Mouse (Mus musculus) hindbrain, embryonic 14.5 days (tissue): ENCODE measurements at regions not wholly inside any gene's neighbourhood (a gene's known extent, or its start where the extent isn't known, plus 50 kb on each side); places are given as distances from the start of the nearest gene placed in this dataset.

ENCODE experiments used
- ATAC-seq: fragments of 200-750 bp; cut with Nextera tagmentation; 2 replicates; pipeline ENCODE4 v1.8.0; 2017; ENCODE audit warnings: moderate number of reproducible peaks, mild to moderate bottlenecking, moderate TSS enrichment, moderate library complexity; ENCODE audit not compliant: low FRiP score
- DNase-seq: peaks from one replicate; pipeline ENCODE4 v3.0.0-alpha.2; 2015; ENCODE audit warnings: low spot score
- H3K27ac ChIP-seq: fragments of 300-500 bp; sonication (generic); 2 replicates; pipeline ENCODE4 v1.5.1; 2014; ENCODE audit warnings: mild to moderate bottlenecking, moderate library complexity
- H3K27me3 ChIP-seq: fragments of 300-500 bp; sonication (generic); 2 replicates; pipeline ENCODE4 v1.6.1; 2014; ENCODE audit warnings: mild to moderate bottlenecking, low read length, mixed read lengths; ENCODE audit not compliant: control insufficient read depth, insufficient read depth
- H3K36me3 ChIP-seq: fragments of 300-500 bp; sonication (generic); replicated peaks from 2 replicates; pipeline ENCODE4 v1.6.1; 2014; ENCODE audit not compliant: control insufficient read depth, insufficient read depth
- H3K4me1 ChIP-seq: fragments of 300-500 bp; sonication (generic); replicated peaks from 2 replicates; pipeline ENCODE4 v1.6.1; 2014; ENCODE audit warnings: antibody characterized with exemption, low read length, mixed read lengths; ENCODE audit not compliant: control insufficient read depth, insufficient read depth
- H3K4me2 ChIP-seq: fragments of 300-500 bp; sonication (generic); replicated peaks from 2 replicates; pipeline ENCODE4 v1.6.1; 2014; ENCODE audit warnings: mild to moderate bottlenecking, moderate library complexity
- H3K4me3 ChIP-seq: fragments of 300-500 bp; sonication (generic); replicated peaks from 2 replicates; pipeline ENCODE4 v1.5.1; 2014; ENCODE audit warnings: mild to moderate bottlenecking, low read length
- H3K9ac ChIP-seq: fragments of 300-500 bp; sonication (generic); 2 replicates; pipeline ENCODE4 v1.6.1; 2014
- H3K9me3 ChIP-seq: fragments of 300-500 bp; sonication (generic); 2 replicates; pipeline ENCODE4 v1.6.1; 2016; ENCODE audit warnings: low read length; ENCODE audit not compliant: control insufficient read depth
- WGBS: fragments of 180-500 bp; shearing (Covaris S2); extraction: QIAGEN DNeasy Blood & Tissue Kit; methylation state at CpG from one replicate; pipeline ENCODE4 v1.1.7; 2014; 5-methylcytosine and 5-hydroxymethylcytosine counted together

- Histone ChIP-seq H3K36me3 (no peaks in the 10 kb centered on the region), H3K27me3 (no peaks in the 10 kb centered on the region), H3K4me3 (no peak overlapping the region), H3K4me2 (no peak overlapping the region), H3K4me1 (no peaks in the 10 kb centered on the region), H3K9ac (no peak overlapping the region), H3K27ac (no peak overlapping the region), H3K9me3 (no peaks in the 10 kb centered on the region)
- DNase-seq (peak; percentile 20), ATAC-seq (no peak)
These were observed 72.6 kb upstream of the Btbd3 start for GRCm38 (mm10) chr2:138183722-138184121.

DNA sequence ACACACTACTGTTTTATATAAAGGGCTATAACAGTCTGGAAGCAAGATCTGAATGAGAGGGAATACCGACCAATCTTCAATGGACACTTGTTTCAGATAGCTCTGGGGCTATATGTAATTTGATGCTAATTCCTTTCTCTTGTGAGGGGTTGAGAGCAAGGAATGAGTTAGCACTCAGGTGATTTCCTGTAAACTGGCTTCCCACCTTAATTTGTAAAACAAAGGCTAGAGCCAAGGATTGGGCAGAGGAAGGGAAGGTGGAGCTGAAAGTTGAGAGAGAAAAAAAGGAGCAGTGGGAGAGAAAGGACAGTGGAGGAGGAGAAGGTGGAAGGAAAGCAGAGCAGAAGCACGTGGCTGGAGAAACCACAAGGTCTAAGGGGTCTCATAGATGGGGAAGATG, 71.5 kb upstream of the Btbd3 start:
- H3K4me3 ChIP-seq, result no peak overlapping the region
- H3K27ac ChIP-seq, result no peak overlapping the region
- WGBS, result 43% methylated on average over 2 of the region's 2 CpGs
- no peaks in the 10 kb centered on the region for H3K9me3 ChIP-seq
- peak; percentile 7 for DNase-seq
- no peaks in the 10 kb centered on the region for H3K27me3 ChIP-seq
- ATAC-seq, result no peak
- no peak overlapping the region for H3K9ac ChIP-seq
- H3K4me2 ChIP-seq, result no peak overlapping the region
- no peaks in the 10 kb centered on the region for H3K36me3 ChIP-seq
- no peaks in the 10 kb centered on the region for H3K4me1 ChIP-seq

DNA sequence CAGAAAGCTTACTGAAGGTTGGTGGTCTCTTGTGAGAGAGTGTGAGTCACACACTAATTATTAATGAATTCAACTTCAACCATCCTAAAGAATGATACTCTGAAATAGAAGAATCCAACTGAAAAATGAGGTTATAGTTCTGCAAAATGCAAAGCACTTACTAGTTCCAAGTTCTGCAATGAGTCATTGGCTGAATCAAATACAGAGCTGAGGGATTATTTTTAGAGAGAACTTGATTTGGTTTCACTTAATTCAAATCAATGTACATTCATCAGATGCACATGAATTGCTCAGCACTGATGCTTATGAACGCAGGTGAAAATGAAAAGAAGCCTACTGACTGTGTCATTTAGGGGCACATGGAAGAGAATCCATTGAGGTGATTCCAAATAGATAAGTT, 69.7 kb upstream of the Btbd3 start:
- Histone ChIP-seq H3K9me3 (no peaks in the 10 kb centered on the region), H3K27me3 (no peaks in the 10 kb centered on the region), H3K9ac (no peak overlapping the region), H3K4me1 (no peaks in the 10 kb centered on the region), H3K36me3 (no peaks in the 10 kb centered on the region), H3K4me2 (no peak overlapping the region), H3K4me3 (no peak overlapping the region), H3K27ac (no peak overlapping the region)
- DNase-seq (no peak), ATAC-seq (no peak)
- whole genome bisulfite sequencing, result 86% methylated on average over 1 of the region's 1 CpGs

DNA sequence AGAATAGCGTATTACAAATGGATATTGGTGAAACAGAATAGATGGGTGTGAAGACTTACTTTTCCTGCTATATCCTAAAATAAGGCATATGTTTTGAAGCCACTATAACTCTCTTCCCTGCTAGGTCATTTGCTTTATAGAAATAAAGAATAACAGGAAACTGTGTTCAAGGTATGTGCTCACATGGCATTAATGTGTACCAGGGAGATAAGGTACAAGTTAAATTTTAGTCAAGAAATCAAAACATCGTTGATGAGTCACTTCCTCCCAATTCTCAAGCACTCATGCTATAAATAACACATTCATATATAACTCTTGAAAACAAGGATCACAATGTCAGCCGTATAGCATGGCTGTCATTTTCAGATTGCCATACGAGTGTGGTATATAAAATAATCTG, 62.8 kb upstream of the Btbd3 start:
- H3K27ac ChIP-seq, result no peak overlapping the region
- H3K4me3 ChIP-seq, result no peak overlapping the region
- no peaks in the 10 kb centered on the region for H3K4me1 ChIP-seq
- H3K4me2 ChIP-seq, result no peak overlapping the region
- no peaks in the 10 kb centered on the region for H3K36me3 ChIP-seq
- no peaks in the 10 kb centered on the region for H3K9me3 ChIP-seq
- 87% methylated on average over 4 of the region's 4 CpGs for WGBS
- no peak overlapping the region for H3K9ac ChIP-seq
- H3K27me3 ChIP-seq, result no peaks in the 10 kb centered on the region
- DNase-seq (no peak), ATAC-seq (no peak)

DNA sequence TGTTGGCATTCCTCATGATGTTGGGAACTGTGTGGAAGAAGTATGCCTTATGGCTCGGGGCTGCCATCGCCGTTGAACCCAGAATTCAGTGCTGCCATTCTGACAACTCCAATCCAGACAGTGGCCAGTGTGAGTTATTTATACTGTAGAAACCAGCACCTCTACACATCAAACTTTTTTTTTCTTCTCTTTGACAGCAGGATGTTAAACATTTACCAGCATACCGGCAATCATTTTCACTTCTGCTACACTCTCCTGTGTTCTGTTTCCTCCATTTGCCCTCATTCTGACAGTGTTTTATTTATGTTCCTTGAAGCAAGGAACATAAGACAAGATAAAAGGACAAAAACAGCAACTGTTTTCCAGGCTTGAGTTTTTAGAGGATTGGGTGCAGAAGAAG, 57.3 kb upstream of the Btbd3 start:
- no peak for DNase-seq
- Histone ChIP-seq H3K27ac (no peak overlapping the region), H3K4me1 (no peaks in the 10 kb centered on the region), H3K27me3 (no peaks in the 10 kb centered on the region), H3K9me3 (no peaks in the 10 kb centered on the region), H3K36me3 (no peaks in the 10 kb centered on the region), H3K9ac (no peak overlapping the region), H3K4me3 (no peak overlapping the region), H3K4me2 (no peak overlapping the region)
- WGBS, result 87% methylated on average over 4 of the region's 4 CpGs
- no peak for ATAC-seq
